Mouse (Mus musculus) layer of hippocampus, postnatal 36 days (tissue): ENCODE data around the gene Mdm1. TPM values are rescaled to one million over a fixed set of nuclear protein-coding genes. Genes with fewer than 3 reads are reported as not detected.
A peak's percentile ranks its signal among the peaks of the same experiment; 100 is the strongest.
"Not testable (repeated sequence)": the region's sequence is repeated elsewhere in the genome, so short reads cannot be mapped to it uniquely, and the experiment has no call there.

Experiments
- DNase-seq, 2 experiments: peaks; one replicate each; pipeline ENCODE4 v3.0.0; 2022
- total RNA-seq, 2 experiments: library from RNA; stranded (reverse); gene quantifications; 2 replicates each; pipeline ENCODE4 v1.2.3; 2021

The Mdm1 gene
- total RNA-seq, 2 experiments from 2014 or later = 10.7 to 13.3 TPM

GRCm38 (mm10) chr10:118125236-118125635 lies 16.4 kb upstream of the Mdm1 start:
- DNase-seq = no peak

GRCm38 (mm10) chr10:118125776-118126445 lies 15.7 kb upstream of the Mdm1 start:
- no peak for DNase-seq

- no peak for DNase-seq
Observed at GRCm38 (mm10) chr10:118129001-118129682, 12.5 kb upstream of the Mdm1 start.

GRCm38 (mm10) chr10:118130016-118130415 lies 11.6 kb upstream of the Mdm1 start:
- DNase-seq = no peak

GRCm38 (mm10) chr10:118132993-118133392 lies 8.6 kb upstream of the Mdm1 start:
- DNase-seq = no peak

- no peak for DNase-seq
Observed at GRCm38 (mm10) chr10:118138508-118138907, 3.1 kb upstream of the Mdm1 start.

- DNase-seq = no peak
Observed at GRCm38 (mm10) chr10:118139837-118140570, 1.6 kb upstream of the Mdm1 start.

GRCm38 (mm10) chr10:118141884-118142801 lies 532 bp downstream of the Mdm1 start:
- peak; percentile 20 to 28 for DNase-seq

GRCm38 (mm10) chr10:118149381-118149780 lies 7.8 kb downstream of the Mdm1 start:
- no peak for DNase-seq

- no peak for DNase-seq
Observed at GRCm38 (mm10) chr10:118150866-118151265, 9.3 kb downstream of the Mdm1 start.

GRCm38 (mm10) chr10:118155932-118156331 lies 14.3 kb downstream of the Mdm1 start:
- DNase-seq = no peak

- peak; percentile 57 to 61 for DNase-seq
Observed at GRCm38 (mm10) chr10:118161131-118161530, 19.5 kb downstream of the Mdm1 start.

GRCm38 (mm10) chr10:118169212-118169611 lies 27.6 kb downstream of the Mdm1 start:
- DNase-seq = no peak

GRCm38 (mm10) chr10:118172416-118172815 lies 30.8 kb downstream of the Mdm1 start:
- DNase-seq = no peak

- no peak for DNase-seq
Observed at GRCm38 (mm10) chr10:118172876-118173275, 31.3 kb downstream of the Mdm1 start.

- not testable (repeated sequence) for DNase-seq
Observed at GRCm38 (mm10) chr10:118175542-118175941, 33.9 kb downstream of the Mdm1 start.

- DNase-seq = no peak
Observed at GRCm38 (mm10) chr10:118178735-118179151, 37.1 kb downstream of the Mdm1 start.

GRCm38 (mm10) chr10:118179265-118179664 lies 37.7 kb downstream of the Mdm1 start:
- DNase-seq = no peak

- DNase-seq = not testable (repeated sequence)
Observed at GRCm38 (mm10) chr10:118195150-118195549, 53.5 kb downstream of the Mdm1 start.

- DNase-seq = no peak
Observed at GRCm38 (mm10) chr10:118204642-118205041, 63.0 kb downstream of the Mdm1 start, which contains the start of gene Il22. Gene Il22, plus strand, starts transcription at chr10:118204942.

- not testable (repeated sequence) for DNase-seq
Observed at GRCm38 (mm10) chr10:118215719-118216393, 74.2 kb downstream of the Mdm1 start.
